Mouse (Mus musculus) heart, postnatal 14 days (tissue): ENCODE data around the gene Tagln. TPM values are rescaled to one million over a fixed set of nuclear protein-coding genes. Genes with fewer than 3 reads are reported as not detected.
A peak's percentile ranks its signal among the peaks of the same experiment; 100 is the strongest.

Experiments used
- DNase-seq, 2 experiments: peaks; one replicate each; pipeline ENCODE4 v3.0.0; 2021 to 2022
- intact Hi-C: fragments of 180-260 bp; cut with DNase I; formaldehyde crosslinking; loops from one replicate; pipeline ENCODE4 v1.15.1; 2025
- microRNA-seq, 2 experiments: library from miRNA; unstranded; fragments of <30 nt; microRNA quantifications; one replicate each; pipeline ENCODE4 v1.2.0; 2021 to 2022
- total RNA-seq, 2 experiments: library from RNA; stranded (reverse); gene quantifications; 2 replicates each; pipeline ENCODE4 v1.2.3; 2021

Tagln gene
- total RNA-seq, 2 experiments from 2014 or later, result 52.9 to 60.8 TPM

GRCm38 (mm10) chr9:45915659-45916058, 20.2 kb downstream of the Tagln start:
- no peak for DNase-seq
- intact Hi-C loops, result loop anchor here (10.0 kb wide), 1 partner anchor 279 kb away; no protein-coding TSS in a partner anchor

GRCm38 (mm10) chr9:45911673-45912072, 24.2 kb downstream of the Tagln start:
- intact Hi-C loops, result loop anchor here (1.0 to 10.0 kb wide), 3 partner anchors 26 to 283 kb away; no protein-coding TSS in a partner anchor
- peak; percentile 60 to 77 for DNase-seq

- DNase-seq, result no peak
- intact Hi-C loops, result loop anchor here (1.0 to 10.0 kb wide), 3 partner anchors 26 to 284 kb away; no protein-coding TSS in a partner anchor
Observed at GRCm38 (mm10) chr9:45910995-45911394, 24.9 kb downstream of the Tagln start.

GRCm38 (mm10) chr9:45907078-45907428, 28.8 kb downstream of the Tagln start:
- no peak for DNase-seq
- intact Hi-C loops, result loop anchor here (5.0 kb wide), 1 partner anchor 365 kb away; the partner anchor contains the start of gene Zpr1

GRCm38 (mm10) chr9:45906355-45907077, 29.3 kb downstream of the Tagln start, which contains the start of the genes Pcsk7 and Rnf214:
Gene Pcsk7 (plus strand): TSS chr9:45906497.
Gene Rnf214 (minus strand): TSS chr9:45906911.
- intact Hi-C loops, result loop anchor here (5.0 kb wide), 1 partner anchor 366 kb away; the partner anchor contains the start of gene Zpr1
- DNase-seq, result peak; percentile 95 to 96

- peak in 1 of 2 experiments; percentile 44 for DNase-seq
- intact Hi-C loops, result loop anchor here (5.0 kb wide), 1 partner anchor 366 kb away; the partner anchor contains the start of gene Zpr1
Observed at GRCm38 (mm10) chr9:45905811-45906237, 30.0 kb downstream of the Tagln start.

GRCm38 (mm10) chr9:45905196-45905595, 30.7 kb downstream of the Tagln start:
- DNase-seq, result no peak
- intact Hi-C loops, result loop anchor here (5.0 kb wide), 1 partner anchor 367 kb away; the partner anchor contains the start of gene Zpr1

- intact Hi-C loops, result no loop called here
- no peak for DNase-seq
Observed at GRCm38 (mm10) chr9:45893681-45894080, 42.2 kb downstream of the Tagln start.

Small RNAs within 50 kb of the gene (microRNA-seq; reads per million reads assigned to microRNA genes)
- 0.81 to 0.85 reads per million in 2 experiments for gene Mir7087

Other genes starting within 250 kb of the Tagln start
- gene Cep164, start 107.4 kb downstream of the Tagln start, total RNA-seq, result 1 to 10 TPM; 7.0 TPM
- gene Bace1, start 97.5 kb downstream of the Tagln start, total RNA-seq, result 10 to 100 TPM; 39.8 to 40.4 TPM
- 10 to 100 TPM; 23.3 to 24.5 TPM for gene Pcsk7, start 29.6 kb downstream of the Tagln start, total RNA-seq
- 10 to 100 TPM; 27.9 to 28.3 TPM for gene Rnf214, start 29.1 kb downstream of the Tagln start, total RNA-seq
- gene Sidt2, start 19.2 kb upstream of the Tagln start, total RNA-seq, result 10 to 100 TPM; 71.9 to 80.7 TPM
- gene Pafah1b2, start 76.6 kb upstream of the Tagln start, total RNA-seq, result 10 to 100 TPM; 67.7 to 67.8 TPM
- 10 to 100 TPM; 56.3 to 63.1 TPM for gene Sik3, start 76.8 kb upstream of the Tagln start, total RNA-seq